Mouse (Mus musculus) hindbrain, embryonic 11.5 days (tissue): ENCODE data around the gene Rpl9. TPM values are rescaled to one million over a fixed set of nuclear protein-coding genes. Genes with fewer than 3 reads are reported as not detected.

ENCODE experiments used
- ATAC-seq: fragments of 200-750 bp; cut with Nextera tagmentation; 2 replicates; pipeline ENCODE4 v1.8.0; 2017; ENCODE audit warnings: mild to moderate bottlenecking, moderate TSS enrichment, moderate library complexity; ENCODE audit not compliant: low FRiP score
- DNase-seq: peaks from one replicate; pipeline ENCODE4 v3.0.0-alpha.2; 2015; ENCODE audit warnings: low spot score
- H3K27ac ChIP-seq: fragments of 300-500 bp; sonication (generic); 2 replicates; pipeline ENCODE4 v1.5.1; 2014; ENCODE audit warnings: mild to moderate bottlenecking, low read depth, low read length
- H3K27me3 ChIP-seq: fragments of 300-500 bp; sonication (generic); 2 replicates; pipeline ENCODE4 v1.6.1; 2014; ENCODE audit warnings: mild to moderate bottlenecking, low read length, moderate library complexity, mixed read lengths; ENCODE audit not compliant: control insufficient read depth, insufficient read depth
- H3K36me3 ChIP-seq: fragments of 300-500 bp; sonication (generic); 2 replicates; pipeline ENCODE4 v1.6.1; 2014; ENCODE audit warnings: mild to moderate bottlenecking, low read length, moderate library complexity, mixed read lengths; ENCODE audit not compliant: control insufficient read depth, insufficient read depth
- H3K4me1 ChIP-seq: fragments of 300-500 bp; sonication (generic); replicated peaks from 2 replicates; pipeline ENCODE4 v1.6.1; 2014; ENCODE audit warnings: low read length, mixed read lengths; ENCODE audit not compliant: control insufficient read depth, insufficient read depth
- H3K4me2 ChIP-seq: fragments of 300-500 bp; sonication (generic); replicated peaks from 2 replicates; pipeline ENCODE4 v1.6.1; 2014; ENCODE audit warnings: mild to moderate bottlenecking, low read depth, low read length
- H3K4me3 ChIP-seq: fragments of 300-500 bp; sonication (generic); 2 replicates; pipeline ENCODE4 v1.5.1; 2014; ENCODE audit warnings: low read depth, low read length
- H3K9ac ChIP-seq: fragments of 300-500 bp; sonication (generic); 2 replicates; pipeline ENCODE4 v1.6.1; 2014; ENCODE audit warnings: low read depth, low read length
- H3K9me3 ChIP-seq: fragments of 300-500 bp; sonication (generic); 2 replicates; pipeline ENCODE4 v1.6.1; 2016; ENCODE audit warnings: low read length; ENCODE audit not compliant: control insufficient read depth
- WGBS: fragments of 180-500 bp; shearing (Covaris S2); extraction: QIAGEN DNeasy Blood & Tissue Kit; methylation state at CpG from one replicate; pipeline ENCODE4 v1.1.7; 2014; 5-methylcytosine and 5-hydroxymethylcytosine counted together
- polyA plus RNA-seq: library from polyadenylated mRNA; unstranded; fragments of >200 nt; fragmentation: Nextera tagmentation; extraction: Ambion mirVana; gene quantifications from 2 replicates; pipeline ENCODE4 v1.2.1, GENCODE M21; 2014

The Rpl9 gene
- polyA plus RNA-seq, 1 experiment from 2014 or later: 894 TPM

DNA sequence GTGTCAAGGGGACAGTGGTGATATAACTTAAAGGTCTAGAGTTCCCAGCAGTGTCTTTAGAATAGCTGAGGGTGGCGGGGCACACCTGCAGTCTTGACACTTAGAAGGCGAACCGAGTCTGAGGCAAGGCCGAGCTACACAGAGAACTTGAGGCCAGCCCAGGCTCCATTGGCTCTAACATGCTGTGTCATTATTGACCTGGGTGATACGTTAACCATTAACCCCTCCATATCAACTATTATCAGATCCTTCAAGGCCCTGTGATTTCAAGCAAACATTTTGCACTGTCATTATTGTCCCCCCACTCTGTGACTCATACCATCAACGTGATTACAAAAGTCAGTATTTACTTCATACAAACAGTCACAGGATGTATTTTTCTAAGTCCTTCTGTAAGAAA is 33.0 kb upstream of the Rpl9 start:
- 93% methylated on average over 6 of the region's 6 CpGs for WGBS
- no peaks in the 10 kb centered on the region for H3K36me3 ChIP-seq
- no peaks in the 10 kb centered on the region for H3K27me3 ChIP-seq
- no peaks in the 10 kb centered on the region for H3K9me3 ChIP-seq
- no peak overlapping the region for H3K4me2 ChIP-seq
- no peaks in the 10 kb centered on the region for H3K4me1 ChIP-seq
- ATAC-seq (no peak), DNase-seq (no peak)
- no peak overlapping the region for H3K9ac ChIP-seq
- no peak overlapping the region for H3K4me3 ChIP-seq
- no peak overlapping the region for H3K27ac ChIP-seq

DNA sequence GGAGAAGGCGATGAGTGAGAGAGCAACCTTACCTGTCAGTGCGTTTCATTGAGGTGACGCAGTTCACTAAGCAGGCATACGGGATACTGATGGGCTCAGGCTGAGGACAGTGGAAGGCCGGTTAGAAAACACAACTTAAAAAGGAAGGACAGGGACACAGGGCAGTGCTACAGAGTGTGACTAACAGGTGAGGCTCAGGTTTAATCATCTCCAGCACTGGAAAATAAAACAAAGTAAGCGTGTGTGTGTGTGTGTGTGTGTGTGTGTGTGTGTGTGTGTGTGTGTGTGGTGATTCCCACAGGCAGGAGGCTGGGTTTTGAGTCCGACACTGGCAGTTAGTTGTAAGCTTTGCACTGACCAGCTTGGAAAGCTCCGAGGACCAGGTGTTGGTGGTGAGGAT is 31.6 kb upstream of the Rpl9 start:
- H3K27me3 ChIP-seq: no peaks in the 10 kb centered on the region
- ATAC-seq (no peak), DNase-seq (no peak)
- 92% methylated on average over 8 of the region's 8 CpGs for WGBS
- no peak overlapping the region for H3K4me2 ChIP-seq
- no peaks in the 10 kb centered on the region for H3K36me3 ChIP-seq
- H3K9me3 ChIP-seq: no peaks in the 10 kb centered on the region
- H3K9ac ChIP-seq: no peak overlapping the region
- no peak overlapping the region for H3K27ac ChIP-seq
- H3K4me1 ChIP-seq: no peaks in the 10 kb centered on the region
- H3K4me3 ChIP-seq: no peak overlapping the region

DNA sequence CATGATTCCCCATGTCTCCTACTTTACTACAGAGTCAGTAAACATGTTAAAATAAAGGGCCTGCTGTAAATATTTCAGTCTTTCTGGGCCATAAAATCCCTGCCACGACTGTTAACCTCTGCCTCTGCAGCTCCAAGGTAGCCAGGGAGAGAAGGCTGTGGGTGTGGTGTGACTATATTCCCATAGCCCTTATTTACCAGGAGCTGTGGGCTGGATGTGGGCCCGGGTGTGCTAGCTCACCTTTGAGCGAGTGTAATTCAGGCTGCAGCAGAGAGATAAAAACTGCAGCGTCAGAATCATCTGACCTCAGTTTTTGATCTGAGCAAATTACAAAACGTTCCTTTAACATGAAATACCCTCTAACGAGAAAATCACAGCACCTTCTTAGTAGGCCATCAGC is 29.6 kb upstream of the Rpl9 start:
- no peaks in the 10 kb centered on the region for H3K36me3 ChIP-seq
- H3K9me3 ChIP-seq: no peaks in the 10 kb centered on the region
- 85% methylated on average over 6 of the region's 6 CpGs for WGBS
- H3K4me3 ChIP-seq: no peak overlapping the region
- H3K4me1 ChIP-seq: no peaks in the 10 kb centered on the region
- H3K27ac ChIP-seq: no peak overlapping the region
- ATAC-seq (no peak), DNase-seq (no peak)
- no peak overlapping the region for H3K4me2 ChIP-seq
- no peak overlapping the region for H3K9ac ChIP-seq
- no peaks in the 10 kb centered on the region for H3K27me3 ChIP-seq

DNA sequence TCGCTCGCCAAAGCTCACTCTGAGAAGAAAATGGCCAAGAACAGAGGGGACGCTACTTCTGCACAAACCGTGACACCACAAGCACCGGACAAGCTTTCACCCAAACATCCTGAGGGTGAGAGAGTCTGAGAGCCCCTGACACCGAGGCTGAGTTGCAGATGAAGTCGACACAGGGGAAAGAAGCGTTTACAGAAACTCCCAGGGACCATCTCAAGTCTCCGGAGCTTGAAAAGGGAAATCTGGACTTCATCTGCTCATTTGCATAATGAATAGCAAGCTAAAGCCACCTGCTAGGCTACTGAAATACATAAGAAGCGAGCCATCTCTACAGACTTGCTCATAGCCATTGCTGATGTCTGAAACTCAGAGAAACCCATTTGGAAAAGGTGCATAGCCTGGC is 27.9 kb upstream of the Rpl9 start:
- Histone ChIP-seq H3K9me3 (no peaks in the 10 kb centered on the region), H3K9ac (no peak overlapping the region), H3K4me3 (no peak overlapping the region), H3K4me2 (no peak overlapping the region), H3K27ac (no peak overlapping the region), H3K36me3 (no peaks in the 10 kb centered on the region), H3K4me1 (no peaks in the 10 kb centered on the region), H3K27me3 (no peaks in the 10 kb centered on the region)
- DNase-seq (no peak), ATAC-seq (no peak)
- WGBS: 83% methylated on average over 10 of the region's 10 CpGs

DNA sequence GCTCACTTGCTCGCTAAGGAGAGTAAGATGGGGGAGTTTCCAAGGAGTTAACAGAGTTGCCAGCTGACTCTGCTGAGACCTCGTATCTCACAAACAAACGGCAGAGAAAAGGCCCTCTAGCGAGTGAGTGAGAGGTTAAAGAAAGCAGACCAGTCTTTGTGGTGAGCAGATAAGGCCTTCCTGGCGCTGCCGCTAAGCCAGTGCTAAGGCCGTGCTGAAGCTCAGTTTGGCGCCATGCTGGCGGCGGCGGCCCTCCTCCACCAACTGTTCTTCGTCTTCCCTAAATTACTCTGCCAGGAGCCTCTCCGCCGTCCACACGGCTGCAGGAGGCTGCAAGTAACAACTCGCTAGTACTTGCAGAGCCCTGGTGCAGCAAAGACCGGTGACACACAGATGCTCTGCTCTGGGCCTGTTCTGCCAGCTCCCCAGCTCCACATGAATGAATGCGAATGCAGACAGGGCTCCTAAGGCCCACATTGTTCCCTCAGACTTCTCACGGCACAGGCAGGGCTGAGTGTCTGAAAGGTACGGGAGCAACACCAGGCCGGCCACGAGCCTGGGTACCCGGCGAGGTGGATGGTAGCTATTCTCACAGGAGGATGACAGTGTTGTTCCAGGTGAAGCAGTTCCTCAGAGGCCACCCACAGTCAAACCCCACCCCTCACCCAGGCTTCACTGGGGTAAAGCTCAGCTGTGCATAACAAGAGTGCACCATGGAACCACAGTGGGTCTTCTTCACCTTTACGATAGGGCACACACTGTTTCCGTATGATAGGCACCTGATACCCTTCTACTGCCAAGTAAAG is 24.6 kb upstream of the Rpl9 start:
- WGBS: 22% methylated on average over 26 of the region's 26 CpGs
- H3K9me3 ChIP-seq: no peaks in the 10 kb centered on the region
- H3K27me3 ChIP-seq: no peaks in the 10 kb centered on the region
- H3K4me2 ChIP-seq: no peak overlapping the region
- no peak overlapping the region for H3K4me3 ChIP-seq
- 0 out of 2 replicates have a peak overlapping the region, but pooled peaks have one; percentile 27 for H3K27ac ChIP-seq
- H3K9ac ChIP-seq: 0 out of 2 replicates have a peak overlapping the region, but pooled peaks have one; percentile 16
- H3K4me1 ChIP-seq: no peaks in the 10 kb centered on the region
- ATAC-seq: no peak
- peak; percentile 47 for DNase-seq
- H3K36me3 ChIP-seq: peaks cover 3% of the 10 kb centered on the region; the same call in 1 of the 2 replicates

DNA sequence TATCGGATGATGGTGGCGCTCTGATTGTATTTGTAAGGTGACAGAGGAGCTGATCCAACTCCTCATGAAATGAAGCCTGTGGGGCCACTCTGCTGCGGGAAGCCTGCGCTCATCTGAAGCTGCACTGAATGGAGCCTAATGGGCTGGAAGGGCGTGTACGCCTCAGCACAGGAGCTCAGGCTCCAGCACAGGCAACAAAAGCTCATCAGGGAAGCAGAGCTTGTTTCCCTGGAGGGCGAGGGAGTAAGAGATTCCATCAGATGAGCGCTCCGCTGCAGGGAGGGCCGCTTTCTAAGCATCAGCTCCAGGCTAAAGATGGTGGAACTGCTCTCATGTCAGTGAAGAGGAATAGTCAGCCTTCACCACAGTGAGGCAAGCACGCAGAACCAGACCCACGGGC is 16.7 kb upstream of the Rpl9 start:
- WGBS: 37% methylated on average over 12 of the region's 12 CpGs
- no peak overlapping the region for H3K9ac ChIP-seq
- DNase-seq: peak; percentile 6
- no peaks in the 10 kb centered on the region for H3K9me3 ChIP-seq
- H3K27ac ChIP-seq: no peak overlapping the region
- no peaks in the 10 kb centered on the region for H3K27me3 ChIP-seq
- H3K4me1 ChIP-seq: no peaks in the 10 kb centered on the region
- H3K36me3 ChIP-seq: peaks cover 6% of the 10 kb centered on the region; the same call in 1 of the 2 replicates
- H3K4me3 ChIP-seq: no peak overlapping the region
- no peak for ATAC-seq
- H3K4me2 ChIP-seq: no peak overlapping the region

DNA sequence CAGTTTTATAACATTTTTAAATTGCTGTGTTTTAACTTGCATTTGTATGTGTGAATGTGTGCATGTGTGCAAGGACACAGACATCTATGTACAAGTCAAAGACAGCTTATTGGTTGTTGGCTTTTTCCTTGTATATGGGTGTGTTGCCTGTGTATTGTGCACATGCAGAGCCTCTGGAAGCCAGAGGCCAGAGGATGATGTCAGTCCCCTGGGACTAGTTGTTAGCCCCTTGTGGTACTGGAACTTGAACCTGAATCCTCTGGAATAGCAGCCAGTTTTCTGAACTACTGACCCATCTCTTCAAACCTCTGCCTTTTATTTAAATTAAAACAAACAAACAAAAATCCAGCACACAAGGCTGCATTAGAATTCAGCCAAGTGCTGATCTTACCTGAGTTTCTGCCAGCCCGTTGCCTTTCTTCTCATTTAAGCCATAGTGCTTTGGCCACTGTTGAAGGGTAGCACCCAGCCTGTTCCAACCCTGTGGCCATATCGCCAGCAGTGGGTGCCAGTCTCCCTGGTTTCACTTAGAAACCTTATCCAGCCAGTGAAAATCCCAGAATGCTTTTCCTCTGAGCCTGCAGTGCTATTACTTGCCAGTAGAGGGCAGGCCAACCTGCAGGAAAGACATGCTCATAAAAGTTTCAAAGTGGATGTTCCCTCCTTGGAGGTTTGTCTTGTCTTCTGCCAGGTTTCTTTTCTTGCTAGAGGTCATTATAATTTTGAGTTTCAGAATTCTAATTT is 10.2 kb upstream of the Rpl9 start:
- no peaks in the 10 kb centered on the region for H3K27me3 ChIP-seq
- no peak; the same call in 1 of the 2 replicates for ATAC-seq
- H3K9ac ChIP-seq: no peak overlapping the region
- 0 out of 2 replicates have a peak, but pooled peaks cover 3% of the 10 kb centered on the region for H3K36me3 ChIP-seq
- no peaks in the 10 kb centered on the region for H3K9me3 ChIP-seq
- no peaks in the 10 kb centered on the region for H3K4me1 ChIP-seq
- DNase-seq: peak; percentile 80
- WGBS: 31% methylated on average over 2 of the region's 2 CpGs
- no peak overlapping the region for H3K4me3 ChIP-seq
- H3K27ac ChIP-seq: no peak overlapping the region
- no peak overlapping the region for H3K4me2 ChIP-seq

DNA sequence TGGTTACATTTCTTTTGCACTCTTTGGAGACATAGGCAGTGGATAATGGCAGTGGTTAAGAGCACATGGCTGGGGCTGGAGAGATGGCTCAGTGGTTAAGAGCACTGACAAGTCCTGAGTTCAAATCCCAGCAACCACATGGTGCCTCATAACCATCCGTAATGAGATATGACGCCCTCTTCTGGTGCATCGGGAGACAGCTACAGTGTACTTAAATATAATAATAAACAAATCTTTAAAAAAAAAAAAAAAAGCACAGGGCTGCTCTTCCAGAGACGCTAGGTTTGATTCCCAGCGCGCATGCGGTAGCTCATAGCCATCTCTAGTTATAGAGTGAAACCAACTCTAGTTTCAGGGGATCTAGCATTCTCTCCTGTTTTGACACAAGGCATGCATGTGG is 3.2 kb upstream of the Rpl9 start:
- DNase-seq: no peak
- H3K36me3 ChIP-seq: 0 out of 2 replicates have a peak, but pooled peaks cover 2% of the 10 kb centered on the region
- no peak overlapping the region for H3K4me2 ChIP-seq
- 0 out of 2 replicates have a peak, but pooled peaks cover 4% of the 10 kb centered on the region for H3K4me1 ChIP-seq
- no peak overlapping the region for H3K9ac ChIP-seq
- ATAC-seq: no peak
- no peaks in the 10 kb centered on the region for H3K9me3 ChIP-seq
- 94% methylated on average over 7 of the region's 7 CpGs for WGBS
- H3K27me3 ChIP-seq: no peaks in the 10 kb centered on the region
- no peak overlapping the region for H3K27ac ChIP-seq
- no peak overlapping the region for H3K4me3 ChIP-seq
